Mouse (Mus musculus): Measurements from ENCODE around the gene Leap2. TPM values are rescaled to one million over a fixed set of nuclear protein-coding genes. Genes with fewer than 3 reads are reported as not detected.

Gene Leap2
- total and polyA plus RNA-seq, 2 experiments = 114 to 140 TPM

- no peak for DNase-seq (ENCODE audit: extremely low read depth, low read depth, low spot score)
- H3K36me3 ChIP-seq (ENCODE audit: control insufficient read depth, insufficient read depth, low read length) = peaks cover 8% of the 10 kb centered on the region; the same call in 1 of the 2 replicates
- peaks cover 32% of the 10 kb centered on the region for H3K4me1 ChIP-seq (ENCODE audit: control insufficient read depth, insufficient read depth, low read length)
- H3K4me3 ChIP-seq (ENCODE audit: insufficient read depth, low read depth, low read length) = no peak overlapping the region
- no peaks in the 10 kb centered on the region for H3K27me3 ChIP-seq (ENCODE audit: control insufficient read depth, insufficient read depth, low read length)
- H3K9ac ChIP-seq (ENCODE audit: low read depth, low read length) = no peak overlapping the region
- H3K79me2 ChIP-seq (ENCODE audit: control insufficient read depth, insufficient read depth, low read length) = peaks cover 6% of the 10 kb centered on the region; the same call in 1 of the 2 replicates
- WGBS = 33% methylated on average over 3 of the region's 3 CpGs
- H3K27ac ChIP-seq (replicated peaks; ENCODE audit: insufficient read depth, low read depth, low read length) = peak overlapping the region; percentile 80
- TF ChIP-seq POLR2A (IDR thresholded peaks at IDR 0.05; ENCODE audit: extremely low read depth, insufficient read depth, low read length) (no peak), CTCF (IDR thresholded peaks at IDR 0.05; ENCODE audit: low read depth, low read length) (no peak)
Measured at GRCm38 (mm10) chr11:53425251-53425650, 2.3 kb upstream of the Leap2 start.

GRCm38 (mm10) chr11:53424826-53425225 lies 1.9 kb upstream of the Leap2 start:
- WGBS = 26% methylated on average over 2 of the region's 2 CpGs
- Histone ChIP-seq H3K4me1 (ENCODE audit: control insufficient read depth, insufficient read depth, low read length) (peaks cover 35% of the 10 kb centered on the region), H3K27ac (replicated peaks; ENCODE audit: insufficient read depth, low read depth, low read length) (peak overlapping the region; percentile 80), H3K4me3 (ENCODE audit: insufficient read depth, low read depth, low read length) (no peak overlapping the region), H3K9ac (ENCODE audit: low read depth, low read length) (no peak overlapping the region), H3K79me2 (ENCODE audit: control insufficient read depth, insufficient read depth, low read length) (peaks cover 6% of the 10 kb centered on the region; the same call in 1 of the 2 replicates), H3K36me3 (ENCODE audit: control insufficient read depth, insufficient read depth, low read length) (peaks cover 11% of the 10 kb centered on the region), H3K27me3 (ENCODE audit: control insufficient read depth, insufficient read depth, low read length) (no peaks in the 10 kb centered on the region)
- no peak for TF ChIP-seq CTCF (IDR thresholded peaks at IDR 0.05; ENCODE audit: low read depth, low read length)
- no peak for TF ChIP-seq POLR2A (IDR thresholded peaks at IDR 0.05; ENCODE audit: extremely low read depth, insufficient read depth, low read length)
- DNase-seq (ENCODE audit: extremely low read depth, low read depth, low spot score) = peak; percentile 93

- peak overlapping the region; percentile 40 for H3K27ac ChIP-seq (replicated peaks; ENCODE audit: insufficient read depth, low read depth, low read length)
- no peak overlapping the region for H3K9ac ChIP-seq (ENCODE audit: low read depth, low read length)
- no peaks in the 10 kb centered on the region for H3K27me3 ChIP-seq (ENCODE audit: control insufficient read depth, insufficient read depth, low read length)
- H3K4me1 ChIP-seq (ENCODE audit: control insufficient read depth, insufficient read depth, low read length) = peaks cover 21% of the 10 kb centered on the region
- TF ChIP-seq POLR2A (IDR thresholded peaks at IDR 0.05; ENCODE audit: extremely low read depth, insufficient read depth, low read length) (no peak), CTCF (IDR thresholded peaks at IDR 0.05; ENCODE audit: low read depth, low read length) (no peak)
- H3K36me3 ChIP-seq (ENCODE audit: control insufficient read depth, insufficient read depth, low read length) = peaks cover 42% of the 10 kb centered on the region
- DNase-seq (ENCODE audit: extremely low read depth, low read depth, low spot score) = peak; percentile 86
- H3K4me3 ChIP-seq (ENCODE audit: insufficient read depth, low read depth, low read length) = no peak overlapping the region
- H3K79me2 ChIP-seq (ENCODE audit: control insufficient read depth, insufficient read depth, low read length) = 0 out of 2 replicates have a peak, but pooled peaks cover 2% of the 10 kb centered on the region
Measured at GRCm38 (mm10) chr11:53418048-53418447, 4.9 kb downstream of the Leap2 start.

- no peak overlapping the region for H3K9ac ChIP-seq (ENCODE audit: low read depth, low read length)
- no peak overlapping the region; the same call in 1 of the 2 replicates for H3K27ac ChIP-seq (replicated peaks; ENCODE audit: insufficient read depth, low read depth, low read length)
- H3K27me3 ChIP-seq (ENCODE audit: control insufficient read depth, insufficient read depth, low read length) = no peaks in the 10 kb centered on the region
- H3K79me2 ChIP-seq (ENCODE audit: control insufficient read depth, insufficient read depth, low read length) = no peaks in the 10 kb centered on the region
- 22% methylated on average over 4 of the region's 4 CpGs for WGBS
- TF ChIP-seq CTCF (IDR thresholded peaks at IDR 0.05; ENCODE audit: low read depth, low read length) (no peak), POLR2A (IDR thresholded peaks at IDR 0.05; ENCODE audit: extremely low read depth, insufficient read depth, low read length) (no peak)
- H3K4me3 ChIP-seq (ENCODE audit: insufficient read depth, low read depth, low read length) = no peak overlapping the region
- DNase-seq (ENCODE audit: extremely low read depth, low read depth, low spot score) = peak; percentile 90
- H3K36me3 ChIP-seq (ENCODE audit: control insufficient read depth, insufficient read depth, low read length) = peaks cover 62% of the 10 kb centered on the region
- peaks cover 15% of the 10 kb centered on the region; the same call in 1 of the 2 replicates for H3K4me1 ChIP-seq (ENCODE audit: control insufficient read depth, insufficient read depth, low read length)
Measured at GRCm38 (mm10) chr11:53413871-53414270, 9.1 kb downstream of the Leap2 start.

GRCm38 (mm10) chr11:53411738-53412137 lies 11.2 kb downstream of the Leap2 start:
- Histone ChIP-seq H3K9ac (ENCODE audit: low read depth, low read length) (no peak overlapping the region), H3K79me2 (ENCODE audit: control insufficient read depth, insufficient read depth, low read length) (no peaks in the 10 kb centered on the region), H3K27ac (replicated peaks; ENCODE audit: insufficient read depth, low read depth, low read length) (no peak overlapping the region), H3K27me3 (ENCODE audit: control insufficient read depth, insufficient read depth, low read length) (no peaks in the 10 kb centered on the region), H3K4me3 (ENCODE audit: insufficient read depth, low read depth, low read length) (no peak overlapping the region), H3K4me1 (ENCODE audit: control insufficient read depth, insufficient read depth, low read length) (peaks cover 8% of the 10 kb centered on the region; the same call in 1 of the 2 replicates), H3K36me3 (ENCODE audit: control insufficient read depth, insufficient read depth, low read length) (peaks cover 72% of the 10 kb centered on the region)
- peak; percentile 59 for DNase-seq (ENCODE audit: extremely low read depth, low read depth, low spot score)
- TF ChIP-seq POLR2A (IDR thresholded peaks at IDR 0.05; ENCODE audit: extremely low read depth, insufficient read depth, low read length) (no peak), CTCF (IDR thresholded peaks at IDR 0.05; ENCODE audit: low read depth, low read length) (peak; percentile 46; the same call in 1 of the 2 replicates)

- 68% methylated on average over 1 of the region's 1 CpGs for WGBS
- no peaks in the 10 kb centered on the region for H3K27me3 ChIP-seq (ENCODE audit: control insufficient read depth, insufficient read depth, low read length)
- TF ChIP-seq POLR2A (IDR thresholded peaks at IDR 0.05; ENCODE audit: extremely low read depth, insufficient read depth, low read length) (no peak), CTCF (IDR thresholded peaks at IDR 0.05; ENCODE audit: low read depth, low read length) (no peak)
- no peak overlapping the region for H3K4me3 ChIP-seq (ENCODE audit: insufficient read depth, low read depth, low read length)
- H3K27ac ChIP-seq (replicated peaks; ENCODE audit: insufficient read depth, low read depth, low read length) = no peak overlapping the region
- H3K9ac ChIP-seq (ENCODE audit: low read depth, low read length) = no peak overlapping the region
- H3K4me1 ChIP-seq (ENCODE audit: control insufficient read depth, insufficient read depth, low read length) = no peaks in the 10 kb centered on the region
- H3K79me2 ChIP-seq (ENCODE audit: control insufficient read depth, insufficient read depth, low read length) = no peaks in the 10 kb centered on the region
- peaks cover 69% of the 10 kb centered on the region for H3K36me3 ChIP-seq (ENCODE audit: control insufficient read depth, insufficient read depth, low read length)
- no peak for DNase-seq (ENCODE audit: extremely low read depth, low read depth, low spot score)
Measured at GRCm38 (mm10) chr11:53403638-53404037, 19.3 kb downstream of the Leap2 start.
